Mouse (Mus musculus): ENCODE results near the gene Stk19.
A peak's percentile ranks its signal among the peaks of the same experiment; 100 is the strongest.

Stk19 gene

GRCm38 (mm10) chr17:34796311-34797140, 40.2 kb downstream of the Stk19 start:
- DNase-seq = no peak

- peak; percentile 40 for DNase-seq
These were observed 41.1 kb downstream of the Stk19 start for GRCm38 (mm10) chr17:34795633-34796032.

- DNase-seq = no peak
These were observed 41.7 kb downstream of the Stk19 start for GRCm38 (mm10) chr17:34795016-34795415.

GRCm38 (mm10) chr17:34777680-34778325, 58.9 kb downstream of the Stk19 start:
- DNase-seq = no peak

Data from cerebellum, adult 8-10 months (tissue).